In the genomic region with DNA sequence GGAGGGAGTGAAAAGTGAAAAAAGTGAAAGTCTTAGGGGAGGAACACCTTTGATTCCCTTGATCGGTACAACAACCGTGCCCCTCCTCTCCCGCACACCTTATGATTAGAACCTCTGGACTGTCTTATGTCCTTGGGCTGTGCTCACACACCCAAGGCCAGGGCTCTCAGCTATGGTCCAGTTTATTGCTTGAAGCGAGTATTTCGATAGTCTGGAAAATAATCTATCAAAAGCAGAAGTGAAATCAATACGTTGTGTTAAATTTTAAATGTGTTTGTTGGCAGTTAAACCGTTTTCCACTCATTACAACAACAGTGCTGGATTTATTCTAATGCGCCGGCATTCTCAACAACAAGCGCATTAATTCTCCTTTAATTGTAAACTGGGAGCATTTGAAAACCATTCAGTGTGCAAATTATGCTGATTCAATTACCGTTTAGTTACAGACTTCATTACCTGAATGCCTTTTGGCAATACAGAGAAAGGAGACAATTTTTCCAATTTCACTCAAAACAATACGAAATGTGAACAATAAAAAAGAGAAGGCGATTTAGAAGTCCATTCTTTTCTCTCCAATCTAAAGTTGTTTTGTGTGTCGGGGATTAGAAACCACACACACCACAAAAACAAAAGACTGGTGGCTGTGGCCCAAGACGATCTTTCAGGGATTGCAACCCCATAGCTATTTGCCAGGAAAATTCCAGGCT, we compare ENCODE assay signal across 10 mouse cellular contexts. TPM values are rescaled to one million over a fixed set of nuclear protein-coding genes. Genes with fewer than 3 reads are reported as not detected.
DNase-seq lines count a peak whose midpoint lies in the region; ATAC-seq and TF ChIP-seq lines count a peak whose summit lies in the region.
"Had no signal": no experiment of that assay in that cellular context is flagged by ENCODE, and none has a peak within 500 bp of the region (broad histone marks: within the 10 kb centered on the region; RNA-seq: fewer than 3 reads in every experiment).

No protein-coding gene starts in this region.

- no peak overlapping the region for H3K27ac ChIP-seq in heart, embryonic 12.5 days (ENCODE audit: poor library complexity, severe bottlenecking)
- H3K27ac ChIP-seq in CH12.LX (ENCODE audit: insufficient read depth, low read depth), result no peak overlapping the region
- H3K27ac ChIP-seq in forebrain, embryonic 15.5 days (replicated peaks), result peak overlapping the region; percentile 27; the same call in 1 of the 2 replicates
- H3K27ac ChIP-seq in midbrain, embryonic 11.5 days (ENCODE audit: low read depth, low read length), result no peak overlapping the region
- H3K27ac ChIP-seq: lung, embryonic 15.5 days had no signal

- WGBS in heart, embryonic 12.5 days, result 22% methylated on average over 15 of the region's 15 CpGs
- 5% methylated on average over 15 of the region's 15 CpGs for WGBS in forebrain, embryonic 15.5 days
- WGBS in midbrain, embryonic 11.5 days, result 13% methylated on average over 15 of the region's 15 CpGs

- in situ Hi-C loops in CH12.LX (cut with MboI; ENCODE audit: low pct_ligation_motif_present, low pct_unique_long_range_greater_than_20kb, low sequenced_read_pairs), result no loop called here

- peak overlapping the region; percentile 72; the same call in 1 of the 2 replicates for H3K4me2 ChIP-seq in heart, embryonic 12.5 days
- peak overlapping the region; percentile 65 for H3K4me2 ChIP-seq in CH12.LX (ENCODE audit: insufficient read depth, low read depth, poor library complexity, severe bottlenecking)
- peak overlapping the region; percentile 94 for H3K4me2 ChIP-seq in forebrain, embryonic 15.5 days (replicated peaks)
- peak overlapping the region; percentile 87; the same call in 1 of the 2 replicates for H3K4me2 ChIP-seq in midbrain, embryonic 11.5 days

- no peaks in the 10 kb centered on the region for H3K79me2 ChIP-seq in CH12.LX (replicated peaks; ENCODE audit: control insufficient read depth, extremely low read depth, insufficient read depth, poor library complexity, severe bottlenecking)

- H3K36me3 ChIP-seq in heart, embryonic 12.5 days, result no peaks in the 10 kb centered on the region
- H3K36me3 ChIP-seq in CH12.LX (replicated peaks in 1 of 2; ENCODE audit: control insufficient read depth in 1 of 2, insufficient read depth in 1 of 2, low read length in 1 of 2), result no peaks in the 10 kb centered on the region
- no peaks in the 10 kb centered on the region for H3K36me3 ChIP-seq in forebrain, embryonic 15.5 days
- no peaks in the 10 kb centered on the region for H3K36me3 ChIP-seq in midbrain, embryonic 11.5 days (ENCODE audit: control insufficient read depth, insufficient read depth, low read length)
- H3K36me3 ChIP-seq: lung, embryonic 15.5 days had no signal

- intact Hi-C loops in heart, postnatal 10 days (cut with DNase I), result no loop called here

- no peak for DNase-seq in heart, postnatal 10 days
- DNase-seq in CH12.LX (ENCODE audit: extremely low read depth) (no peak), liver (no peak)
- DNase-seq in midbrain, embryonic 11.5 days (ENCODE audit: low spot score, missing footprints), result peak; percentile 86
- no peak for DNase-seq in lung, postnatal 25 days (ENCODE audit: low spot score)
- DNase-seq in T-cell, adult 2 months (ENCODE audit: low spot score), result no peak
- DNase-seq: adrenal gland, adult 8-10 months had no signal

- no peak for TF ChIP-seq POLR2A in CH12.LX (IDR thresholded peaks at IDR 0.05; ENCODE audit: low read depth, low read length)

- dilution Hi-C loops in CH12.LX (cut with MboI; ENCODE audit: extremely low pct_ligation_motif_present, extremely low pct_unique_long_range_greater_than_20kb, low sequenced_read_pairs), result no loop called here

- H3K27me3 ChIP-seq in heart, embryonic 12.5 days (replicated peaks), result peaks cover 96% of the 10 kb centered on the region
- H3K27me3 ChIP-seq in CH12.LX (replicated peaks), result no peaks in the 10 kb centered on the region
- H3K27me3 ChIP-seq in forebrain, embryonic 15.5 days, result peaks cover 56% of the 10 kb centered on the region
- H3K27me3 ChIP-seq in midbrain, embryonic 11.5 days (ENCODE audit: control insufficient read depth, insufficient read depth, low read length), result peaks cover 85% of the 10 kb centered on the region

- no peak overlapping the region for H3K4me3 ChIP-seq in heart, embryonic 12.5 days
- no peak overlapping the region for H3K4me3 ChIP-seq in CH12.LX (replicated peaks in 1 of 3; ENCODE audit: low read depth in 2 of 3, low read length in 2 of 3, poor library complexity in 1 of 3)
- peak overlapping the region; percentile 53 for H3K4me3 ChIP-seq in forebrain, embryonic 15.5 days
- no peak overlapping the region for H3K4me3 ChIP-seq in midbrain, embryonic 11.5 days (ENCODE audit: low read depth, low read length)

- no peaks in the 10 kb centered on the region for H3K9me3 ChIP-seq in heart, embryonic 12.5 days (replicated peaks)
- H3K9me3 ChIP-seq in CH12.LX (replicated peaks; ENCODE audit: low read length), result peaks cover 17% of the 10 kb centered on the region
- no peaks in the 10 kb centered on the region for H3K9me3 ChIP-seq in forebrain, embryonic 15.5 days
- H3K9me3 ChIP-seq in midbrain, embryonic 11.5 days (ENCODE audit: control insufficient read depth, low read length), result no peaks in the 10 kb centered on the region
- H3K9me3 ChIP-seq: lung, embryonic 15.5 days had no signal

- no peak for ATAC-seq in heart, embryonic 12.5 days (ENCODE audit: insufficient number of reproducible peaks, low FRiP score)
- ATAC-seq in forebrain, embryonic 15.5 days (replicated peaks), result no peak
- no peak for ATAC-seq in midbrain, embryonic 11.5 days (ENCODE audit: low FRiP score)

- H3K9ac ChIP-seq in heart, embryonic 12.5 days, result no peak overlapping the region
- H3K9ac ChIP-seq in CH12.LX (ENCODE audit: insufficient read depth, low read depth), result no peak overlapping the region
- H3K9ac ChIP-seq in forebrain, embryonic 15.5 days (replicated peaks), result peak overlapping the region; percentile 60; the same call in 1 of the 2 replicates
- no peak overlapping the region for H3K9ac ChIP-seq in midbrain, embryonic 11.5 days (ENCODE audit: low read length)
- H3K9ac ChIP-seq: lung, embryonic 15.5 days had no signal

- TF ChIP-seq CTCF in CH12.LX (conservative IDR thresholded peaks at IDR 0.05 in 1 of 2, IDR thresholded peaks at IDR 0.05 in 1 of 2; ENCODE audit: low read depth in 2 of 2, low read length in 2 of 2), result no peak

- no peak for TF ChIP-seq EP300 in CH12.LX (IDR thresholded peaks at IDR 0.05; ENCODE audit: low read length)

- TF ChIP-seq RAD21 in CH12.LX (IDR thresholded peaks at IDR 0.05; ENCODE audit: low read depth, low read length), result no peak

- peaks cover 32% of the 10 kb centered on the region for H3K4me1 ChIP-seq in heart, embryonic 12.5 days (replicated peaks)
- no peaks in the 10 kb centered on the region for H3K4me1 ChIP-seq in CH12.LX (ENCODE audit: control insufficient read depth in 1 of 2, insufficient read depth in 2 of 2)
- H3K4me1 ChIP-seq in forebrain, embryonic 15.5 days, result peaks cover 63% of the 10 kb centered on the region
- H3K4me1 ChIP-seq in midbrain, embryonic 11.5 days (ENCODE audit: control insufficient read depth, insufficient read depth, low read length), result peaks cover 25% of the 10 kb centered on the region
- H3K4me1 ChIP-seq: lung, embryonic 15.5 days had no signal

TF ChIP-seq in CH12.LX, 34 proteins besides CTCF, POLR2A, EP300 and RAD21:
- no peak for TF ChIP-seq ZC3H11A (IDR thresholded peaks at IDR 0.05; ENCODE audit: low read depth, low read length)
- no peak for TF ChIP-seq IRF4 (IDR thresholded peaks at IDR 0.05; ENCODE audit: low read depth, low read length)
TF ChIP-seq in CH12.LX: peak in this region for 0.

RNA-seq across cellular contexts. Expression of a gene that starts 3.8 kb away (rescaled TPM):
- 0.09 TPM in 1 of 2 replicates, not detected in the other for polyA plus RNA-seq in heart, embryonic 12.5 days (2016; fragmentation: Nextera tagmentation; extraction: Ambion mirVana)
- total RNA-seq in heart, postnatal 10 days (2021), result not detected
- total RNA-seq in CH12.LX (2012; rRNA removed), result not detected in 2 replicates
- not detected in 2 replicates for total RNA-seq in CH12.LX (2014; rRNA removed)
- not detected in 2 replicates for polyA plus RNA-seq in CH12.LX (2012; ENCODE audit: insufficient read length, low read depth)
- polyA plus RNA-seq in forebrain, embryonic 15.5 days (2015; fragmentation: Nextera tagmentation; extraction: Ambion mirVana), result 40.1 and 42.9 TPM in 2 replicates
- 4.8 and 5.2 TPM in 2 replicates for polyA plus RNA-seq in midbrain, embryonic 11.5 days (2014; fragmentation: Nextera tagmentation; extraction: Ambion mirVana)
